Mouse (Mus musculus) hindbrain, embryonic 11.5 days (tissue): ENCODE measurements around the gene Klhl25. TPM values are rescaled to one million over a fixed set of nuclear protein-coding genes. Genes with fewer than 3 reads are reported as not detected.
"Not testable (repeated sequence)": the region's sequence is repeated elsewhere in the genome, so short reads cannot be mapped to it uniquely, and the experiment has no call there.

Experiments used
- ATAC-seq: fragments of 200-750 bp; cut with Nextera tagmentation; 2 replicates; pipeline ENCODE4 v1.8.0; 2017; ENCODE audit warnings: mild to moderate bottlenecking, moderate TSS enrichment, moderate library complexity; ENCODE audit not compliant: low FRiP score
- DNase-seq: peaks from one replicate; pipeline ENCODE4 v3.0.0-alpha.2; 2015; ENCODE audit warnings: low spot score
- H3K27ac ChIP-seq: fragments of 300-500 bp; sonication (generic); 2 replicates; pipeline ENCODE4 v1.5.1; 2014; ENCODE audit warnings: mild to moderate bottlenecking, low read depth, low read length
- H3K27me3 ChIP-seq: fragments of 300-500 bp; sonication (generic); 2 replicates; pipeline ENCODE4 v1.6.1; 2014; ENCODE audit warnings: mild to moderate bottlenecking, low read length, moderate library complexity, mixed read lengths; ENCODE audit not compliant: control insufficient read depth, insufficient read depth
- H3K36me3 ChIP-seq: fragments of 300-500 bp; sonication (generic); 2 replicates; pipeline ENCODE4 v1.6.1; 2014; ENCODE audit warnings: mild to moderate bottlenecking, low read length, moderate library complexity, mixed read lengths; ENCODE audit not compliant: control insufficient read depth, insufficient read depth
- H3K4me1 ChIP-seq: fragments of 300-500 bp; sonication (generic); replicated peaks from 2 replicates; pipeline ENCODE4 v1.6.1; 2014; ENCODE audit warnings: low read length, mixed read lengths; ENCODE audit not compliant: control insufficient read depth, insufficient read depth
- H3K4me2 ChIP-seq: fragments of 300-500 bp; sonication (generic); replicated peaks from 2 replicates; pipeline ENCODE4 v1.6.1; 2014; ENCODE audit warnings: mild to moderate bottlenecking, low read depth, low read length
- H3K4me3 ChIP-seq: fragments of 300-500 bp; sonication (generic); 2 replicates; pipeline ENCODE4 v1.5.1; 2014; ENCODE audit warnings: low read depth, low read length
- H3K9ac ChIP-seq: fragments of 300-500 bp; sonication (generic); 2 replicates; pipeline ENCODE4 v1.6.1; 2014; ENCODE audit warnings: low read depth, low read length
- H3K9me3 ChIP-seq: fragments of 300-500 bp; sonication (generic); 2 replicates; pipeline ENCODE4 v1.6.1; 2016; ENCODE audit warnings: low read length; ENCODE audit not compliant: control insufficient read depth
- WGBS: fragments of 180-500 bp; shearing (Covaris S2); extraction: QIAGEN DNeasy Blood & Tissue Kit; methylation state at CpG from one replicate; pipeline ENCODE4 v1.1.7; 2014; 5-methylcytosine and 5-hydroxymethylcytosine counted together
- polyA plus RNA-seq: library from polyadenylated mRNA; unstranded; fragments of >200 nt; fragmentation: Nextera tagmentation; extraction: Ambion mirVana; gene quantifications from 2 replicates; pipeline ENCODE4 v1.2.1, GENCODE M21; 2014

The Klhl25 gene
- polyA plus RNA-seq, 1 experiment from 2014 or later: 17.0 TPM

DNA sequence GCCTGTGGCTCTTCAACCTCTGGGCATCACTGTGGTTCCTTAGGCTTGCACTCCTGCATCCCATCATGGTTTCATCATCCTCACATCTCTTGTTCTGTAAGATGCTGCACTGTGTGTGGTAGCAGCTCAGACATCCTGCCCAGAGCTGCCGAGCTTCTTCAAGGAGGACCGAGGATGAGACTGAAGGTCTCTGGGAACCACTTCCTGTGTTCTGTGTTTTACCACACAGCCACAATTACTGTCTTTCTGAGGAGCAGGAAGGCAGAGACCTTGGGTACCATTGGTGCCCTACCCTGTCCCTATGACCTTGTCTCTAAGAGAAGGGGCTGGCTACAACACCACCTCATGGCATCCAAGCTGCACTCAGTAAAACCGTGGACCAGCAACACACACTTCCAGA lies 67.4 kb downstream of the Klhl25 start:
- WGBS: 95% methylated on average over 3 of the region's 3 CpGs
- H3K27me3 ChIP-seq, H3K27ac ChIP-seq, H3K4me3 ChIP-seq, DNase-seq, H3K4me1 ChIP-seq, H3K4me2 ChIP-seq, ATAC-seq, H3K9ac ChIP-seq, H3K9me3 ChIP-seq, H3K36me3 ChIP-seq: not testable (repeated sequence)

DNA sequence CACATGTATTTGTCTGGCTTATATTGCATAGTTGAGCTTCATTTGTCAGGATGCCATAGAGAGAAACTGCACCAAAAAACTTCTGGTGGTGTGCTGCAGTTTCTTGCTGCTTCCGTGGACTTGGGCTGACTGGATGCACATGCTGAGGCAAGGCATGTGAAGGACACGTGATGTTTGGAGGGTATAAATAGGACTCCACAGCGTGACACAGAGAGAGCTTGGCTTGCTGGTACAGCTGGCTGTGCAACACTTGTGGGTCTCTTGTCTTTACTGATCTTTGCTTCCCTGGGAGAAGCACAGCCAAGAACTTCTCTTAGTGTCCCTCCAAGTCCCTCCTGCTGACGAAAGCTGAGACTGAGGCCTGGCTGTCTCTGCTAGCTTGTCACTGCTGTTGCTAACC lies 69.6 kb downstream of the Klhl25 start:
- ATAC-seq: no peak

DNA sequence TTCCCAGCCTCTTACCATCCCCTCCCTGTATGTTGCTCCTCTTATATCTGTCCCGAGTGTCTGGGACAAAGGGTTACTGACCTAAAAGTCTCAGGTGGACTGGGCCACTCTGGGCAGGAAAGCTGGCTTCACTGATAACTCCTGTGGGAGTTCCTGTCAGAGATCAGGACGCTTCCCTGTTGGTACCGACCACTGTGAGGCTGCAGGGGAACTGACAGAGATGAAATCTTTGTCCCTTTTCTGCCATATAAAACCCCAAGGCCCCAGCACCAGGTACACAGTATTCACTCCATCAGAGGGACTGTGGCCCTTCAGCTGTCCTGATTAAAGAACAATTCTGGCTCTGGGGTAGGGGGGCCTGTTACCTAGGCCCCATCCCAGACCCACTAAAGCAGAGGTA lies 71.6 kb downstream of the Klhl25 start:
- H3K9ac ChIP-seq, H3K4me3 ChIP-seq, H3K27ac ChIP-seq, H3K4me1 ChIP-seq, ATAC-seq, DNase-seq, H3K4me2 ChIP-seq, H3K36me3 ChIP-seq, H3K27me3 ChIP-seq, H3K9me3 ChIP-seq: not testable (repeated sequence)
- WGBS: 73% methylated on average over 3 of the region's 3 CpGs

More for the DNA sequence above, 69.6 kb downstream of the Klhl25 start:
- H3K4me3 ChIP-seq: no peak overlapping the region
- H3K27me3 ChIP-seq: no peaks in the 10 kb centered on the region
- no peak overlapping the region for H3K4me2 ChIP-seq
- 85% methylated on average over 4 of the region's 4 CpGs for WGBS
- H3K4me1 ChIP-seq: no peaks in the 10 kb centered on the region; the same call in 1 of the 2 replicates
- no peaks in the 10 kb centered on the region for H3K9me3 ChIP-seq
- H3K9ac ChIP-seq: no peak overlapping the region
- DNase-seq: no peak
- H3K36me3 ChIP-seq: no peaks in the 10 kb centered on the region
- H3K27ac ChIP-seq: no peak overlapping the region
